Mouse (Mus musculus): ENCODE results near the gene Gm20517. TPM values are rescaled to one million over a fixed set of nuclear protein-coding genes. Genes with fewer than 3 reads are reported as not detected.
A peak's percentile ranks its signal among the peaks of the same experiment; 100 is the strongest.

The Gm20517 gene
- total and polyA plus RNA-seq, 2 experiments from 2014 or later, result 1.4 TPM; not detected in 1

GRCm38 (mm10) chr17:47694442-47694502, 82.9 kb downstream of the Gm20517 start, which contains the start of gene Gm21981:
Gene Gm21981 (minus strand): TSS chr17:47694455.
- WGBS, result 3% methylated on average over 3 of the region's 3 CpGs
- Histone ChIP-seq H3K9me3 (replicated peaks; ENCODE audit: control insufficient read depth, low read length) (no peaks in the 10 kb centered on the region), H3K27ac (ENCODE audit: low read depth) (peak within 1 kb of the TSS; percentile 64), H3K4me1 (ENCODE audit: control insufficient read depth, insufficient read depth) (peaks cover 11% of the 10 kb centered on the region; the same call in 1 of the 2 replicates), H3K9ac (replicated peaks; ENCODE audit: low read depth, low read length) (peak within 1 kb of the TSS; percentile 89), H3K4me3 (ENCODE audit: low read depth, low read length) (peak within 1 kb of the TSS; percentile 93), H3K36me3 (replicated peaks; ENCODE audit: control insufficient read depth, insufficient read depth, low read length) (peaks cover 5% of the 10 kb centered on the region; the same call in 1 of the 2 replicates), H3K27me3 (ENCODE audit: control insufficient read depth, insufficient read depth, low read length) (no peaks in the 10 kb centered on the region), H3K4me2 (ENCODE audit: low read depth, low read length) (peak within 1 kb of the TSS; percentile 89)
- ATAC-seq (ENCODE audit: insufficient read depth, low read depth) (no peak), DNase-seq (ENCODE audit: low spot score) (no peak)
- no peak for TF ChIP-seq CTCF (IDR thresholded peaks at IDR 0.05; ENCODE audit: low read depth)
- no peak for TF ChIP-seq EP300 (IDR thresholded peaks at IDR 0.05; ENCODE audit: low read depth)

- DNase-seq (ENCODE audit: low spot score) (peak; percentile 95), ATAC-seq (ENCODE audit: insufficient read depth, low read depth) (peak; percentile 97)
- under 1% methylated on average over 80 of the region's 82 CpGs for WGBS
- TF ChIP-seq EP300 (IDR thresholded peaks at IDR 0.05; ENCODE audit: low read depth) (no peak), CTCF (IDR thresholded peaks at IDR 0.05; ENCODE audit: low read depth) (peak; percentile 83)
- peak within 1 kb of the TSS; percentile 89 for H3K4me2 ChIP-seq (ENCODE audit: low read depth, low read length)
- no peaks in the 10 kb centered on the region for H3K9me3 ChIP-seq (replicated peaks; ENCODE audit: control insufficient read depth, low read length)
- H3K4me3 ChIP-seq (ENCODE audit: low read depth, low read length), result peak within 1 kb of the TSS; percentile 93
- no peaks in the 10 kb centered on the region for H3K27me3 ChIP-seq (ENCODE audit: control insufficient read depth, insufficient read depth, low read length)
- peaks cover 5% of the 10 kb centered on the region; the same call in 1 of the 2 replicates for H3K36me3 ChIP-seq (replicated peaks; ENCODE audit: control insufficient read depth, insufficient read depth, low read length)
- peaks cover 11% of the 10 kb centered on the region; the same call in 1 of the 2 replicates for H3K4me1 ChIP-seq (ENCODE audit: control insufficient read depth, insufficient read depth)
- H3K27ac ChIP-seq (ENCODE audit: low read depth), result peak within 1 kb of the TSS; percentile 64
- H3K9ac ChIP-seq (replicated peaks; ENCODE audit: low read depth, low read length), result peak within 1 kb of the TSS; percentile 89
Measured at GRCm38 (mm10) chr17:47694503-47695336, 83.3 kb downstream of the Gm20517 start, which contains the start of gene Prickle4. Gene Prickle4 (minus strand): TSS chr17:47694736.

- peak overlapping the region; percentile 89 for H3K4me2 ChIP-seq (ENCODE audit: low read depth, low read length)
- ATAC-seq (ENCODE audit: insufficient read depth, low read depth) (no peak), DNase-seq (ENCODE audit: low spot score) (no peak)
- no peaks in the 10 kb centered on the region for H3K9me3 ChIP-seq (replicated peaks; ENCODE audit: control insufficient read depth, low read length)
- under 1% methylated on average over 22 of the region's 23 CpGs for WGBS
- TF ChIP-seq EP300 (IDR thresholded peaks at IDR 0.05; ENCODE audit: low read depth), result no peak
- TF ChIP-seq CTCF (IDR thresholded peaks at IDR 0.05; ENCODE audit: low read depth), result no peak
- H3K4me1 ChIP-seq (ENCODE audit: control insufficient read depth, insufficient read depth), result peaks cover 11% of the 10 kb centered on the region; the same call in 1 of the 2 replicates
- peak overlapping the region; percentile 93 for H3K4me3 ChIP-seq (ENCODE audit: low read depth, low read length)
- peaks cover 5% of the 10 kb centered on the region; the same call in 1 of the 2 replicates for H3K36me3 ChIP-seq (replicated peaks; ENCODE audit: control insufficient read depth, insufficient read depth, low read length)
- peak overlapping the region; percentile 64 for H3K27ac ChIP-seq (ENCODE audit: low read depth)
- peak overlapping the region; percentile 89 for H3K9ac ChIP-seq (replicated peaks; ENCODE audit: low read depth, low read length)
- no peaks in the 10 kb centered on the region for H3K27me3 ChIP-seq (ENCODE audit: control insufficient read depth, insufficient read depth, low read length)
Measured at GRCm38 (mm10) chr17:47695337-47695710, 83.9 kb downstream of the Gm20517 start.

- peaks cover 11% of the 10 kb centered on the region; the same call in 1 of the 2 replicates for H3K4me1 ChIP-seq (ENCODE audit: control insufficient read depth, insufficient read depth)
- H3K9me3 ChIP-seq (replicated peaks; ENCODE audit: control insufficient read depth, low read length), result no peaks in the 10 kb centered on the region
- no peak overlapping the region for H3K27ac ChIP-seq (ENCODE audit: low read depth)
- 90% methylated on average over 10 of the region's 10 CpGs for WGBS
- DNase-seq (ENCODE audit: low spot score), result no peak
- no peak overlapping the region for H3K4me2 ChIP-seq (ENCODE audit: low read depth, low read length)
- TF ChIP-seq EP300 (IDR thresholded peaks at IDR 0.05; ENCODE audit: low read depth) (no peak), CTCF (IDR thresholded peaks at IDR 0.05; ENCODE audit: low read depth) (no peak)
- H3K4me3 ChIP-seq (ENCODE audit: low read depth, low read length), result no peak overlapping the region
- no peaks in the 10 kb centered on the region for H3K27me3 ChIP-seq (ENCODE audit: control insufficient read depth, insufficient read depth, low read length)
- H3K36me3 ChIP-seq (replicated peaks; ENCODE audit: control insufficient read depth, insufficient read depth, low read length), result peaks cover 19% of the 10 kb centered on the region; the same call in 1 of the 2 replicates
- ATAC-seq (ENCODE audit: insufficient read depth, low read depth), result no peak
- H3K9ac ChIP-seq (replicated peaks; ENCODE audit: low read depth, low read length), result no peak overlapping the region
Measured at GRCm38 (mm10) chr17:47698156-47698555, 86.8 kb downstream of the Gm20517 start.

GRCm38 (mm10) chr17:47699055-47699454, 87.7 kb downstream of the Gm20517 start:
- Histone ChIP-seq H3K27ac (ENCODE audit: low read depth) (no peak overlapping the region), H3K27me3 (ENCODE audit: control insufficient read depth, insufficient read depth, low read length) (no peaks in the 10 kb centered on the region), H3K4me1 (ENCODE audit: control insufficient read depth, insufficient read depth) (peaks cover 10% of the 10 kb centered on the region; the same call in 1 of the 2 replicates), H3K36me3 (replicated peaks; ENCODE audit: control insufficient read depth, insufficient read depth, low read length) (peaks cover 23% of the 10 kb centered on the region; the same call in 1 of the 2 replicates), H3K4me3 (ENCODE audit: low read depth, low read length) (no peak overlapping the region), H3K4me2 (ENCODE audit: low read depth, low read length) (no peak overlapping the region), H3K9me3 (replicated peaks; ENCODE audit: control insufficient read depth, low read length) (no peaks in the 10 kb centered on the region), H3K9ac (replicated peaks; ENCODE audit: low read depth, low read length) (no peak overlapping the region)
- no peak for DNase-seq (ENCODE audit: low spot score)
- no peak for TF ChIP-seq CTCF (IDR thresholded peaks at IDR 0.05; ENCODE audit: low read depth)
- no peak for ATAC-seq (ENCODE audit: insufficient read depth, low read depth)
- 72% methylated on average over 2 of the region's 2 CpGs for WGBS
